Mouse (Mus musculus): ENCODE measurements around the gene Edem1. TPM values are rescaled to one million over a fixed set of nuclear protein-coding genes. Genes with fewer than 3 reads are reported as not detected.

The Edem1 gene
- polyA plus RNA-seq, 1 experiment from 2014 or later: 19.1 TPM

GRCm38 (mm10) chr6:108886346-108886745, 57.9 kb downstream of the Edem1 start:
- H3K4me3 ChIP-seq: no peak overlapping the region
- no peak overlapping the region for H3K27ac ChIP-seq (replicated peaks)
- H3K36me3 ChIP-seq (replicated peaks): no peaks in the 10 kb centered on the region
- no peaks in the 10 kb centered on the region for H3K27me3 ChIP-seq (replicated peaks; ENCODE audit: low read depth, poor library complexity, severe bottlenecking)
- DNase-seq (ENCODE audit: low spot score): no peak
- no peaks in the 10 kb centered on the region for H3K9me3 ChIP-seq
- no peaks in the 10 kb centered on the region for H3K4me1 ChIP-seq
- 71% methylated on average over 4 of the region's 4 CpGs for WGBS

- Histone ChIP-seq H3K4me1 (no peaks in the 10 kb centered on the region), H3K27me3 (replicated peaks; ENCODE audit: low read depth, poor library complexity, severe bottlenecking) (no peaks in the 10 kb centered on the region), H3K4me3 (no peak overlapping the region), H3K27ac (replicated peaks) (no peak overlapping the region), H3K9me3 (no peaks in the 10 kb centered on the region), H3K36me3 (replicated peaks) (no peaks in the 10 kb centered on the region)
- WGBS: 87% methylated on average over 5 of the region's 5 CpGs
- no peak for DNase-seq (ENCODE audit: low spot score)
Measured at GRCm38 (mm10) chr6:108892589-108892988, 64.1 kb downstream of the Edem1 start.

- 88% methylated on average over 2 of the region's 2 CpGs for WGBS
- Histone ChIP-seq H3K4me3 (no peak overlapping the region), H3K36me3 (replicated peaks) (no peaks in the 10 kb centered on the region), H3K9me3 (no peaks in the 10 kb centered on the region), H3K27ac (replicated peaks) (no peak overlapping the region), H3K27me3 (replicated peaks; ENCODE audit: low read depth, poor library complexity, severe bottlenecking) (no peaks in the 10 kb centered on the region), H3K4me1 (no peaks in the 10 kb centered on the region)
- DNase-seq (ENCODE audit: low spot score): no peak
Measured at GRCm38 (mm10) chr6:108895129-108895528, 66.7 kb downstream of the Edem1 start.

GRCm38 (mm10) chr6:108895976-108896375, 67.5 kb downstream of the Edem1 start:
- Histone ChIP-seq H3K4me3 (no peak overlapping the region), H3K27ac (replicated peaks) (no peak overlapping the region), H3K4me1 (no peaks in the 10 kb centered on the region), H3K36me3 (replicated peaks) (no peaks in the 10 kb centered on the region), H3K9me3 (no peaks in the 10 kb centered on the region), H3K27me3 (replicated peaks; ENCODE audit: low read depth, poor library complexity, severe bottlenecking) (no peaks in the 10 kb centered on the region)
- DNase-seq (ENCODE audit: low spot score): no peak
- 91% methylated on average over 3 of the region's 3 CpGs for WGBS

- Histone ChIP-seq H3K27ac (replicated peaks) (no peak overlapping the region), H3K27me3 (replicated peaks; ENCODE audit: low read depth, poor library complexity, severe bottlenecking) (no peaks in the 10 kb centered on the region), H3K36me3 (replicated peaks) (no peaks in the 10 kb centered on the region), H3K4me3 (no peak overlapping the region), H3K4me1 (no peaks in the 10 kb centered on the region), H3K9me3 (no peaks in the 10 kb centered on the region)
- no peak for DNase-seq (ENCODE audit: low spot score)
- 86% methylated on average over 8 of the region's 8 CpGs for WGBS
Measured at GRCm38 (mm10) chr6:108896525-108897087, 68.2 kb downstream of the Edem1 start.

GRCm38 (mm10) chr6:108899231-108899630, 70.8 kb downstream of the Edem1 start:
- no peak overlapping the region for H3K27ac ChIP-seq (replicated peaks)
- H3K4me1 ChIP-seq: no peaks in the 10 kb centered on the region
- no peaks in the 10 kb centered on the region for H3K36me3 ChIP-seq (replicated peaks)
- no peak overlapping the region for H3K4me3 ChIP-seq
- DNase-seq (ENCODE audit: low spot score): no peak
- no peaks in the 10 kb centered on the region for H3K27me3 ChIP-seq (replicated peaks; ENCODE audit: low read depth, poor library complexity, severe bottlenecking)
- no peaks in the 10 kb centered on the region for H3K9me3 ChIP-seq
- WGBS: 74% methylated on average over 2 of the region's 2 CpGs

GRCm38 (mm10) chr6:108902124-108902523, 73.7 kb downstream of the Edem1 start:
- no peak for DNase-seq (ENCODE audit: low spot score)
- Histone ChIP-seq H3K4me1 (no peaks in the 10 kb centered on the region), H3K9me3 (no peaks in the 10 kb centered on the region), H3K36me3 (replicated peaks) (no peaks in the 10 kb centered on the region), H3K27ac (replicated peaks) (no peak overlapping the region), H3K4me3 (no peak overlapping the region), H3K27me3 (replicated peaks; ENCODE audit: low read depth, poor library complexity, severe bottlenecking) (no peaks in the 10 kb centered on the region)

GRCm38 (mm10) chr6:108903280-108903679, 74.8 kb downstream of the Edem1 start:
- no peak for DNase-seq (ENCODE audit: low spot score)
- no peaks in the 10 kb centered on the region for H3K9me3 ChIP-seq
- no peak overlapping the region for H3K4me3 ChIP-seq
- no peaks in the 10 kb centered on the region for H3K27me3 ChIP-seq (replicated peaks; ENCODE audit: low read depth, poor library complexity, severe bottlenecking)
- H3K4me1 ChIP-seq: no peaks in the 10 kb centered on the region
- 84% methylated on average over 4 of the region's 4 CpGs for WGBS
- H3K27ac ChIP-seq (replicated peaks): no peak overlapping the region
- no peaks in the 10 kb centered on the region for H3K36me3 ChIP-seq (replicated peaks)

- Histone ChIP-seq H3K4me1 (no peaks in the 10 kb centered on the region), H3K4me3 (no peak overlapping the region), H3K9me3 (no peaks in the 10 kb centered on the region), H3K36me3 (replicated peaks) (no peaks in the 10 kb centered on the region), H3K27me3 (replicated peaks; ENCODE audit: low read depth, poor library complexity, severe bottlenecking) (no peaks in the 10 kb centered on the region), H3K27ac (replicated peaks) (no peak overlapping the region)
- DNase-seq (ENCODE audit: low spot score): no peak
- 57% methylated on average over 1 of the region's 1 CpGs for WGBS
Measured at GRCm38 (mm10) chr6:108906539-108906938, 78.1 kb downstream of the Edem1 start.

Other genes starting within 250 kb of the Edem1 start
- 1.3 and 1.4 TPM in 2 replicates for gene Bhlhe40, start 168.0 kb upstream of the Edem1 start, polyA plus RNA-seq (2016; fragmentation: Nextera tagmentation; extraction: Ambion mirVana)
- gene Arl8b, start 45.5 kb upstream of the Edem1 start, polyA plus RNA-seq (2016; fragmentation: Nextera tagmentation; extraction: Ambion mirVana): 61.4 and 62.2 TPM in 2 replicates

Measured in embryonic facial prominence, embryonic 10.5 days (tissue).